ENCODE assay signal across 8 mouse cellular contexts in genomic region chr9:59035342-59036158, GRCm38 (mm10). TPM values are rescaled to one million over a fixed set of nuclear protein-coding genes. Genes with fewer than 3 reads are reported as not detected.
A peak's percentile ranks its signal among the peaks of the same experiment; 100 is the strongest.
DNase-seq lines count a peak whose midpoint lies in the region; ATAC-seq lines count a peak whose summit lies in the region.

No protein-coding gene starts in this region.

- ATAC-seq in frontal cortex, adult (ENCODE audit: low TSS enrichment) = no peak; the same call in 1 of the 2 replicates
- peak; percentile 44 for ATAC-seq in limb, embryonic 13.5 days (ENCODE audit: low FRiP score, low read depth)
- peak; percentile 43; the same call in 1 of the 2 replicates for ATAC-seq in midbrain, embryonic 16.5 days

- no peaks in the 10 kb centered on the region for H3K36me3 ChIP-seq in limb, embryonic 13.5 days
- no peaks in the 10 kb centered on the region for H3K36me3 ChIP-seq in midbrain, embryonic 16.5 days (ENCODE audit: control insufficient read depth, insufficient read depth, low read length)

- intact Hi-C loops in gastrocnemius, postnatal 36 days (cut with DNase I) = loop anchor here (1.0 kb wide), 1 partner anchor 99 kb away; no protein-coding TSS in a partner anchor

- no peaks in the 10 kb centered on the region for H3K27me3 ChIP-seq in limb, embryonic 13.5 days
- H3K27me3 ChIP-seq in midbrain, embryonic 16.5 days (ENCODE audit: control insufficient read depth, insufficient read depth, low read depth, low read length) = no peaks in the 10 kb centered on the region

- peak; percentile 33 to 45 for DNase-seq in frontal cortex, adult 2 months (ENCODE audit: extremely low spot score in 1 of 2, low spot score in 1 of 2)
- peak; percentile 68 for DNase-seq in embryo, embryonic 10 days (ENCODE audit: low spot score)
- DNase-seq in gastrocnemius, postnatal 36 days = peak; percentile 22 to 47
- peak; percentile 49 for DNase-seq in kidney, adult 9 months
- DNase-seq in testis, postnatal 14 days (ENCODE audit: low spot score) = peak; percentile 72

- peak overlapping the region; percentile 97 for H3K4me3 ChIP-seq in limb, embryonic 13.5 days
- H3K4me3 ChIP-seq in midbrain, embryonic 16.5 days (ENCODE audit: low read depth, low read length) = peak overlapping the region; percentile 82

- no peaks in the 10 kb centered on the region for H3K9me3 ChIP-seq in limb, embryonic 13.5 days
- no peaks in the 10 kb centered on the region for H3K9me3 ChIP-seq in midbrain, embryonic 16.5 days (replicated peaks; ENCODE audit: control insufficient read depth, low read length, poor library complexity, severe bottlenecking)

- 0% methylated on average over 41 of the region's 63 CpGs for WGBS in limb, embryonic 13.5 days
- WGBS in midbrain, embryonic 16.5 days = 1% methylated on average over 49 of the region's 63 CpGs

- H3K9ac ChIP-seq in limb, embryonic 13.5 days = peak overlapping the region; percentile 99
- H3K9ac ChIP-seq in midbrain, embryonic 16.5 days (ENCODE audit: low read depth, low read length) = peak overlapping the region; percentile 97

- peak overlapping the region; percentile 84 for H3K4me2 ChIP-seq in limb, embryonic 13.5 days (replicated peaks)
- peak overlapping the region; percentile 80 for H3K4me2 ChIP-seq in midbrain, embryonic 16.5 days (ENCODE audit: low read length)

- peak overlapping the region; percentile 100 for H3K27ac ChIP-seq in limb, embryonic 13.5 days
- H3K27ac ChIP-seq in midbrain, embryonic 16.5 days (ENCODE audit: low read length) = peak overlapping the region; percentile 100

- H3K4me1 ChIP-seq in limb, embryonic 13.5 days = peaks cover 37% of the 10 kb centered on the region
- H3K4me1 ChIP-seq in midbrain, embryonic 16.5 days (ENCODE audit: control insufficient read depth, insufficient read depth, low read length) = peaks cover 32% of the 10 kb centered on the region

RNA-seq across cellular contexts. Expression of gene Neo1, which starts 0.7 kb away (rescaled TPM):
- polyA plus RNA-seq in frontal cortex, adult 2 months (2012; rRNA removed) = 34.9 and 38.9 TPM in 2 replicates
- 10 to 100 TPM; 23.7 to 31.1 TPM for total RNA-seq in gastrocnemius, postnatal 36 days (2021)
- polyA plus RNA-seq in limb, embryonic 13.5 days (2015; fragmentation: Nextera tagmentation; extraction: Ambion mirVana) = 47.7 and 51.2 TPM in 2 replicates
- 48.6 and 51.2 TPM in 2 replicates for polyA plus RNA-seq in midbrain, embryonic 16.5 days (2015; fragmentation: Nextera tagmentation; extraction: Ambion mirVana)
